Mouse (Mus musculus): ENCODE data around the gene Krtap3-3.
"Not testable (repeated sequence)": the region's sequence is repeated elsewhere in the genome, so short reads cannot be mapped to it uniquely, and the experiment has no call there.

Krtap3-3 gene

GRCm38 (mm10) chr11:99550765-99551164, at the start of gene Krtap3-3:
Gene Krtap3-3 (minus strand): TSS chr11:99550865.
- no peak for DNase-seq

- DNase-seq, result not testable (repeated sequence)
These were observed 47.1 kb upstream of the Krtap3-3 start, which contains the start of gene Krtap9-3 for GRCm38 (mm10) chr11:99597742-99598141. Gene Krtap9-3 (minus strand): TSS chr11:99598105.

- DNase-seq, result no peak
These were observed 40.3 kb upstream of the Krtap3-3 start, which contains the start of gene Krtap1-3 for GRCm38 (mm10) chr11:99590981-99591380. Gene Krtap1-3 (minus strand): TSS chr11:99591339.

- no peak for DNase-seq
These were observed 34.4 kb upstream of the Krtap3-3 start for GRCm38 (mm10) chr11:99585096-99585495.

GRCm38 (mm10) chr11:99583245-99583704, 32.6 kb upstream of the Krtap3-3 start, which contains the start of gene Krtap1-4:
Gene Krtap1-4 (minus strand): TSS chr11:99583654.
- no peak for DNase-seq

GRCm38 (mm10) chr11:99581564-99581963, 30.9 kb upstream of the Krtap3-3 start:
- DNase-seq, result peak; percentile 32

GRCm38 (mm10) chr11:99581051-99581450, 30.4 kb upstream of the Krtap3-3 start:
- no peak for DNase-seq

- no peak for DNase-seq
These were observed 30.0 kb upstream of the Krtap3-3 start, which contains the start of gene Krtap1-5 for GRCm38 (mm10) chr11:99580636-99581035. Gene Krtap1-5 (minus strand): TSS chr11:99581016.

GRCm38 (mm10) chr11:99574106-99574505, 23.4 kb upstream of the Krtap3-3 start:
- DNase-seq, result peak; percentile 84

- no peak for DNase-seq
These were observed 22.5 kb upstream of the Krtap3-3 start for GRCm38 (mm10) chr11:99573164-99573563.

- DNase-seq, result no peak
These were observed 15.9 kb upstream of the Krtap3-3 start, which contains the start of gene Krtap3-1 for GRCm38 (mm10) chr11:99566530-99566929. Gene Krtap3-1 (minus strand): TSS chr11:99566630.

GRCm38 (mm10) chr11:99562580-99562979, 11.9 kb upstream of the Krtap3-3 start:
- no peak for DNase-seq

- no peak for DNase-seq
These were observed 8.7 kb upstream of the Krtap3-3 start, which contains the start of gene Gm11939 for GRCm38 (mm10) chr11:99559366-99559765. Gene Gm11939 (minus strand): TSS chr11:99559466.

- DNase-seq, result peak; percentile 5
These were observed 7.5 kb upstream of the Krtap3-3 start for GRCm38 (mm10) chr11:99557976-99558745.

- no peak for DNase-seq
These were observed 6.1 kb upstream of the Krtap3-3 start, which contains the start of gene Krtap3-2 for GRCm38 (mm10) chr11:99556753-99557152. Gene Krtap3-2 (minus strand): TSS chr11:99556853.

- DNase-seq, result no peak
These were observed 5.5 kb upstream of the Krtap3-3 start for GRCm38 (mm10) chr11:99556195-99556594.

GRCm38 (mm10) chr11:99547892-99548291, 2.8 kb downstream of the Krtap3-3 start:
- no peak for DNase-seq

GRCm38 (mm10) chr11:99539721-99540120, 10.9 kb downstream of the Krtap3-3 start:
- no peak for DNase-seq

- no peak for DNase-seq
These were observed 29.3 kb downstream of the Krtap3-3 start, which contains the start of gene Krt39 for GRCm38 (mm10) chr11:99521288-99521860. Gene Krt39 (minus strand): TSS chr11:99521338.

GRCm38 (mm10) chr11:99514098-99514497, 36.6 kb downstream of the Krtap3-3 start:
- DNase-seq, result peak; percentile 66

Data from lung, postnatal 36 days (tissue).